Mouse (Mus musculus) myocyte (in vitro differentiated cells): ENCODE results near the gene Dda1.
A peak's percentile ranks its signal among the peaks of the same experiment; 100 is the strongest.

Experiments used
- CEBPB ChIP-seq: IDR thresholded peaks from 2 replicates; pipeline ENCODE4 v1.6.1; 2011; ENCODE audit warnings: mild to moderate bottlenecking, moderate library complexity; ENCODE audit not compliant: poor library complexity, insufficient read depth, severe bottlenecking
- E2F4 ChIP-seq: IDR thresholded peaks from one replicate; pipeline ENCODE4 v1.6.1; 2011; ENCODE audit warnings: mild to moderate bottlenecking, control low read depth, moderate library complexity; ENCODE audit not compliant: insufficient read depth
- MAX ChIP-seq: IDR thresholded peaks from one replicate; pipeline ENCODE4 v1.6.1; 2011; ENCODE audit warnings: low read depth, mild to moderate bottlenecking, control low read depth
- MYOG ChIP-seq, 3 experiments: IDR thresholded peaks; one replicate each; pipeline ENCODE4 v1.6.1; 2011; ENCODE audit warnings: control low read depth in 2 of 3, low read depth in 2 of 3, mild to moderate bottlenecking in 2 of 3; ENCODE audit not compliant: insufficient read length in 2 of 3, control insufficient read depth in 1 of 3, insufficient read depth in 1 of 3
- POLR2A ChIP-seq: IDR thresholded peaks from one replicate; pipeline ENCODE4 v1.6.1; 2011; ENCODE audit warnings: low read depth, mild to moderate bottlenecking, control low read depth, moderate library complexity; ENCODE audit not compliant: insufficient read length
- POLR2AphosphoS2 ChIP-seq: IDR thresholded peaks from one replicate; pipeline ENCODE4 v1.6.1; 2011; ENCODE audit warnings: low read depth, control low read depth; ENCODE audit not compliant: insufficient read length
- REST ChIP-seq: IDR thresholded peaks from one replicate; pipeline ENCODE4 v1.6.1; 2011; ENCODE audit warnings: mild to moderate bottlenecking, control low read depth, moderate library complexity; ENCODE audit not compliant: insufficient read depth, insufficient read length
- SRF ChIP-seq: IDR thresholded peaks from one replicate; pipeline ENCODE4 v1.6.1; 2011; ENCODE audit warnings: low read depth; ENCODE audit not compliant: control insufficient read depth, insufficient read length
- TCF12 ChIP-seq: IDR thresholded peaks from one replicate; pipeline ENCODE4 v1.6.1; 2011; ENCODE audit warnings: mild to moderate bottlenecking, control low read depth; ENCODE audit not compliant: poor library complexity, insufficient read depth, severe bottlenecking
- TCF3 ChIP-seq: IDR thresholded peaks from one replicate; pipeline ENCODE4 v1.6.1; 2011; ENCODE audit warnings: low read depth, control low read depth; ENCODE audit not compliant: insufficient read length
- USF1 ChIP-seq: IDR thresholded peaks from one replicate; pipeline ENCODE4 v1.6.1; 2011; ENCODE audit warnings: low read depth, mild to moderate bottlenecking, control low read depth, moderate library complexity

DNA sequence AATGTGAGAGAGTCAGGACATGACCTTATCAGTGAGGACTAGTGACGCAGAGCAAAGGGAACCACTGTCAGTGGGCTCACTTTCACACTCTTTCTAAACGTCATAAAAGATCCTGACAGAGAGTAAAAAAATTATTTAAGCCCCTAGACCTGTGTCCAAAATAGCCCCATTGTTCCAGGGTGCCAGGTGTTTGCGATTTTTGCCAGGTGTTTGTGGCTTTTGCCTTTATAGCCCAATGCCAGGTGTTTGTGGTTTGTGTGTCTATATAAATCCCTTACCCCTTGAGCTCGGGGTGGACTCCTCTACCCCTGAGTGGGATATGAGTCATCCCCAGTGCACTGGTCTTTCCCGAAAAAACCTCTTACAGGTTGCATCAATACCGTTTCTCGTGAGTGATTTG lies 23.9 kb upstream of the Dda1 start:
- no peak for TF ChIP-seq POLR2A
- peak; percentile 76 for TF ChIP-seq TCF12
- no peak for TF ChIP-seq USF1
- no peak for TF ChIP-seq CEBPB
- TF ChIP-seq SRF = no peak
- TF ChIP-seq E2F4 = no peak
- no peak for TF ChIP-seq POLR2AphosphoS2
- peak in 1 of 3 experiments; percentile 55 for TF ChIP-seq MYOG (IDR thresholded peaks at IDR 0.05; ENCODE audit: control insufficient read depth in 1 of 3, insufficient read depth in 1 of 3, insufficient read length in 2 of 3, low read depth in 2 of 3)
- no peak for TF ChIP-seq TCF3
- no peak for TF ChIP-seq REST
- no peak for TF ChIP-seq MAX
